Mouse (Mus musculus): ENCODE measurements around the gene Hacd2. TPM values are rescaled to one million over a fixed set of nuclear protein-coding genes. Genes with fewer than 3 reads are reported as not detected.

The Hacd2 gene
- polyA plus RNA-seq, 1 experiment = 171 TPM

DNA sequence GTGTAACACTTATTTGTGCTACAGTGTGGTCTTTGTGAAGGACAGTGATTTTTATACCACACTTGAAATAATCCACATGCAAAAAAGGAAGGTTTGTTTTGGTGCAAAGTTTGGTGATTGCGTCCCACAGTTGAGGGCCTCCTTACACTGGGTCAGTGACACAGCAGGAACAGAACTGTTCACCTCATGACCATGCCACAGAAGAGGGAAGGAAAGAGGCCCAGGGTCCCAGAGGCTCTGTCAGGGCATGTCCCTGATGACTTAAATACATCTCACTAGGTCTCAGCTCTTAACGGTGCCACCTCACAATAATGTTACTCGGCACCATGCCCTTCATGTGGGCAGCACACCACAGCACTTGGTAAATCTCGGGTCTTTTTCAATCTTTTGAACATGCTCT, 3.1 kb downstream of the Hacd2 start:
- H3K27ac ChIP-seq (replicated peaks; ENCODE audit: low read depth, low read length) = no peak overlapping the region
- H3K4me3 ChIP-seq (ENCODE audit: insufficient read depth, low read depth, low read length) = no peak overlapping the region
- no peaks in the 10 kb centered on the region for H3K4me1 ChIP-seq (ENCODE audit: control insufficient read depth, insufficient read depth, insufficient read length, low read length)

GRCm38 (mm10) chr16:35033241-35033640, 11.0 kb downstream of the Hacd2 start:
- Histone ChIP-seq H3K4me1 (ENCODE audit: control insufficient read depth, insufficient read depth, insufficient read length, low read length) (no peaks in the 10 kb centered on the region), H3K4me3 (ENCODE audit: insufficient read depth, low read depth, low read length) (no peak overlapping the region), H3K27ac (replicated peaks; ENCODE audit: low read depth, low read length) (no peak overlapping the region)

DNA sequence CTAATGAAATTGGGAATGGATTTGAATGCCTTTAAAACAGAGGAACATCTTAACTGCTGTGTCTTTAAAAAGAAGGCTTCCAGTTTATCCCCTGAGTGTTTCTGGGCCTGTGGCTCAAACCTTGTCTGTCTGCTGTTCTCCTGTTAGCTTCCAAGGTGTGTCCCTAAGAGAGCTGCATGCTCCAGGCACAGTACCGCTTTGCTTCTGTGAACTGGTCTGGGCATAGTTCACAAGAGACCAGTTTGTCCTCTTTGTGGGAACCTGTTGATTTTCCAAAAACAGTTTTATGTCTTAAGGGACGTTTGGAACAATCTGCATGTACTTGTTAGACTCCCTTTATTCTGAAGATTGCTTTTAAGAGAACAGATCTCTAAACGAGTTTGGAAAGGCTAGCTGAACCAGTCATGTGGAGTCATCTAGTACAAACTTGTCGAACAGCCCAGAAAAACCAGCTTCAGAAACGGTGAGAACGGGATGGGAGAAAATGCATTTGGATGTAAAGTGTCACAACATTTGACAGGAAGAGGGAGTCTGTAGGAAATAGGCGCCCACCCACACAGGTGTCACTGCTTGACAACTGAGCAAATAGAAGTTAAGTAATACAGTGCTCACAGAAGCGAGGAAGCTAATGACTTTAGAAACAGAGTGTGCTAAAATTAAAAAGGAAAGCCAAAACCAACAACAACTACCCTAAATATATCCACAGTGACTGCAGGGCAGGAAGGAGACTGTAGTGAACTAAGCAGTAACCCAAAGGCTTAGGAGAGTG, 11.8 kb downstream of the Hacd2 start:
- H3K27ac ChIP-seq (replicated peaks; ENCODE audit: low read depth, low read length) = no peak overlapping the region

DNA sequence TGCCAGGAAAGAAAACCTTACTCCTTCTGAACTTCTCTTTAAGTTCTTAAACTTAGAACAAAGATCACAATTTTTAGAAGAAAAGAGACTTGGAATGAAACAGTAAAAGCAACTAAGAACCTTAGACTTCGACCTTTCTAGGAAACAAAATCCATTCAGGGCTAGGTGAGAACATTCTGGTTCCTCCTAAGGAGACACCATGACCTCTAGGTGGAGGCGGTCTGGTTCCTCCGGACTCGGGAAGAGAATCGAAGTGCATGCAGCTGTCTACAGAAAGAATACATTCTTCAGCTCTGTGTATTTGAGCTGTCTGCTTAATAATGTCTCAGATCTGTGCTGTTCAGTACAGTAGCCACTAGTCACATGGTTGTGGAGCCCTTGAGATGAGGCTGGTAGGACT, 12.7 kb downstream of the Hacd2 start:
- no peak overlapping the region for H3K4me3 ChIP-seq (ENCODE audit: insufficient read depth, low read depth, low read length)
- no peaks in the 10 kb centered on the region for H3K4me1 ChIP-seq (ENCODE audit: control insufficient read depth, insufficient read depth, insufficient read length, low read length)
- H3K27ac ChIP-seq (replicated peaks; ENCODE audit: low read depth, low read length) = no peak overlapping the region

More for the DNA sequence above, 11.8 kb downstream of the Hacd2 start:
- Histone ChIP-seq H3K4me3 (ENCODE audit: insufficient read depth, low read depth, low read length) (no peak overlapping the region), H3K4me1 (ENCODE audit: control insufficient read depth, insufficient read depth, insufficient read length, low read length) (no peaks in the 10 kb centered on the region)

DNA sequence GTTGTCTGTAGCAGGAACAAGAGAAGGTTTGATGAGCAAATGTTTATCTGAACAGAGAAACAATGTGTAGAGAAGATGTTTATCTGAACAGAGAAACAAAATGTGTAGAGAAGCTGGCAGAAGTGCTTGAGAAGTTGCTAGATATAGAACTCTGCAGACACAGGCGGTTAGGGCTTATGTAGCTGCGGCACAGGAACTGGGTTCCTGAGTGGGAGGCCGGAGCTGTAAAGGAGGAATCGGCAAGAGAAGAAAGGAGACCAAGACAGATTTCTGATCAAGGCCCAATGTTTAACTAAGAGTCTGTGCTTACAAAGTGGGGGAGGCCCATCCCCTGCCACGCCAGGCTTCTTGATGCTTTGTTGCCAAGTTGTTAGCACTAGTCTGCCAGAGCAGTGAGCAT, 14.5 kb downstream of the Hacd2 start:
- H3K4me3 ChIP-seq (ENCODE audit: insufficient read depth, low read depth, low read length) = no peak overlapping the region
- H3K4me1 ChIP-seq (ENCODE audit: control insufficient read depth, insufficient read depth, insufficient read length, low read length) = no peaks in the 10 kb centered on the region
- H3K27ac ChIP-seq (replicated peaks; ENCODE audit: low read depth, low read length) = no peak overlapping the region

DNA sequence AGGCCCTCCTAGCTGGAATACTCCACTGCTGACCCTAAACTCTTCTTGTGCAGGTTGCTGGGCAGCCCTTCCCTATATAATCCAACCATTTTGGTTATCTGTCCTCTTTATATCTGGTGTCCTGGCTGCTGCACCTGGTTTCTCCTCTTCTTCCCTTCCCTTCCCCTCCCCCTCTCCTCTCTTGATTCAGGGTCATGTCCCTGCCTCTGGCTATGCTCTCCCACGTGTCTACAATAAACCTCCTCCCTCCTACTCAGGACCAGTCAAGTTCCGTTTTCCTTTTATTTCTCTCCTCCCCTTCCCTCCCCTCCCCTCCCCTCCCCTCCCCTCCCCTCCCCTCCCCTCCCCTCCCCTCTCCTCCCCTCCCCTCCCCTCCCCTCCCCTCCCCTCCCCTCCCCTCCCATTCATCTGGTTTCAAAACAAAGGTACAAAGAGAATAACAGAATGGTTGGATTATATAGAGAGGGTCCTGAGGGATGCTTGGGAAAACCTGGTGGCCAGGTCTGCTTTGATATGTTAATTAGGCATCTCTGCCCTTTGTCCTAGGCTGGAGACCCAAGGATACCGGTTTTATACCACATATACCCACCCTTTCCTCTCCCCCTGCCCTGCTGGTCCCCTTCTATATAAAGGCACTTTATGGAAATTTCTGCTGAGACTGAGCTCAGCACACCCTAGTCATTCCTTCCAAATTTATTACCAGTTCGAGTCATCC, 16.3 kb downstream of the Hacd2 start:
- Histone ChIP-seq H3K4me1 (ENCODE audit: control insufficient read depth, insufficient read depth, insufficient read length, low read length) (no peaks in the 10 kb centered on the region), H3K27ac (replicated peaks; ENCODE audit: low read depth, low read length) (no peak overlapping the region), H3K4me3 (ENCODE audit: insufficient read depth, low read depth, low read length) (no peak overlapping the region)

GRCm38 (mm10) chr16:35040154-35040553, 17.9 kb downstream of the Hacd2 start:
- Histone ChIP-seq H3K4me3 (ENCODE audit: insufficient read depth, low read depth, low read length) (no peak overlapping the region), H3K27ac (replicated peaks; ENCODE audit: low read depth, low read length) (no peak overlapping the region), H3K4me1 (ENCODE audit: control insufficient read depth, insufficient read depth, insufficient read length, low read length) (no peaks in the 10 kb centered on the region)

- no peak overlapping the region for H3K27ac ChIP-seq (replicated peaks; ENCODE audit: low read depth, low read length)
- no peak overlapping the region for H3K4me3 ChIP-seq (ENCODE audit: insufficient read depth, low read depth, low read length)
- H3K4me1 ChIP-seq (ENCODE audit: control insufficient read depth, insufficient read depth, insufficient read length, low read length) = no peaks in the 10 kb centered on the region; the same call in 1 of the 2 replicates
These were observed 18.8 kb downstream of the Hacd2 start for GRCm38 (mm10) chr16:35041001-35041400.

GRCm38 (mm10) chr16:35046081-35046775, 24.0 kb downstream of the Hacd2 start:
- Histone ChIP-seq H3K4me1 (ENCODE audit: control insufficient read depth, insufficient read depth, insufficient read length, low read length) (no peaks in the 10 kb centered on the region; the same call in 1 of the 2 replicates), H3K4me3 (ENCODE audit: insufficient read depth, low read depth, low read length) (no peak overlapping the region), H3K27ac (replicated peaks; ENCODE audit: low read depth, low read length) (no peak overlapping the region)

GRCm38 (mm10) chr16:35047272-35047969, 25.2 kb downstream of the Hacd2 start:
- H3K27ac ChIP-seq (replicated peaks; ENCODE audit: low read depth, low read length) = no peak overlapping the region
- no peak overlapping the region for H3K4me3 ChIP-seq (ENCODE audit: insufficient read depth, low read depth, low read length)
- H3K4me1 ChIP-seq (ENCODE audit: control insufficient read depth, insufficient read depth, insufficient read length, low read length) = no peaks in the 10 kb centered on the region; the same call in 1 of the 2 replicates

GRCm38 (mm10) chr16:35051066-35051465, 28.8 kb downstream of the Hacd2 start:
- no peak overlapping the region for H3K4me3 ChIP-seq (ENCODE audit: insufficient read depth, low read depth, low read length)
- no peak overlapping the region for H3K27ac ChIP-seq (replicated peaks; ENCODE audit: low read depth, low read length)
- H3K4me1 ChIP-seq (ENCODE audit: control insufficient read depth, insufficient read depth, insufficient read length, low read length) = no peaks in the 10 kb centered on the region; the same call in 1 of the 2 replicates

- H3K4me3 ChIP-seq (ENCODE audit: insufficient read depth, low read depth, low read length) = no peak overlapping the region
- H3K27ac ChIP-seq (replicated peaks; ENCODE audit: low read depth, low read length) = no peak overlapping the region
- H3K4me1 ChIP-seq (ENCODE audit: control insufficient read depth, insufficient read depth, insufficient read length, low read length) = no peaks in the 10 kb centered on the region; the same call in 1 of the 2 replicates
These were observed 30.0 kb downstream of the Hacd2 start for GRCm38 (mm10) chr16:35052191-35052590.

- Histone ChIP-seq H3K27ac (replicated peaks; ENCODE audit: low read depth, low read length) (no peak overlapping the region), H3K4me1 (ENCODE audit: control insufficient read depth, insufficient read depth, insufficient read length, low read length) (no peaks in the 10 kb centered on the region), H3K4me3 (ENCODE audit: insufficient read depth, low read depth, low read length) (no peak overlapping the region)
These were observed 32.4 kb downstream of the Hacd2 start for GRCm38 (mm10) chr16:35054432-35055193.

- no peaks in the 10 kb centered on the region for H3K4me1 ChIP-seq (ENCODE audit: control insufficient read depth, insufficient read depth, insufficient read length, low read length)
- H3K4me3 ChIP-seq (ENCODE audit: insufficient read depth, low read depth, low read length) = no peak overlapping the region
- H3K27ac ChIP-seq (replicated peaks; ENCODE audit: low read depth, low read length) = no peak overlapping the region
These were observed 32.9 kb downstream of the Hacd2 start for GRCm38 (mm10) chr16:35055194-35055506.

Data from brown adipose tissue, adult 24 weeks (tissue).